Mouse (Mus musculus): Measurements from ENCODE around the gene Tspan32.

The Tspan32 gene

GRCm38 (mm10) chr7:143055499-143056186 lies 50.8 kb downstream of the Tspan32 start:
- no peak for DNase-seq

- DNase-seq, result no peak
These were observed 52.2 kb downstream of the Tspan32 start for GRCm38 (mm10) chr7:143057023-143057422.

- no peak for DNase-seq
These were observed 52.9 kb downstream of the Tspan32 start for GRCm38 (mm10) chr7:143057667-143058220.

- no peak for DNase-seq
These were observed 53.4 kb downstream of the Tspan32 start for GRCm38 (mm10) chr7:143058221-143058697.

GRCm38 (mm10) chr7:143059202-143059870 lies 54.5 kb downstream of the Tspan32 start:
- peak; percentile 74 for DNase-seq

- no peak for DNase-seq
These were observed 57.9 kb downstream of the Tspan32 start for GRCm38 (mm10) chr7:143062704-143063103.

- DNase-seq, result peak; percentile 57
These were observed 59.4 kb downstream of the Tspan32 start for GRCm38 (mm10) chr7:143064226-143064625.

GRCm38 (mm10) chr7:143065692-143066091 lies 60.8 kb downstream of the Tspan32 start:
- no peak for DNase-seq

- peak; percentile 66 for DNase-seq
These were observed 62.6 kb downstream of the Tspan32 start for GRCm38 (mm10) chr7:143067469-143067868.

GRCm38 (mm10) chr7:143067897-143068296 lies 63.1 kb downstream of the Tspan32 start:
- DNase-seq, result peak; percentile 66

- DNase-seq, result no peak
These were observed 63.6 kb downstream of the Tspan32 start for GRCm38 (mm10) chr7:143068316-143068881.

GRCm38 (mm10) chr7:143068882-143069591 lies 64.2 kb downstream of the Tspan32 start, which contains the start of gene Tssc4:
Gene Tssc4, plus strand, starts transcription at chr7:143069249.
- peak; percentile 100 for DNase-seq

Measured in cerebellum, adult 11-12 months (tissue).